Mouse (Mus musculus) embryonic facial prominence, embryonic 11.5 days (tissue): ENCODE measurements around the gene Cryaa. TPM values are rescaled to one million over a fixed set of nuclear protein-coding genes. Genes with fewer than 3 reads are reported as not detected.

Experiments used
- ATAC-seq: fragments of 200-750 bp; cut with Nextera tagmentation; replicated peaks from 2 replicates; pipeline ENCODE4 v1.8.0; 2017; ENCODE audit warnings: low read depth; ENCODE audit not compliant: insufficient number of reproducible peaks, low FRiP score, low TSS enrichment
- DNase-seq: peaks from one replicate; pipeline ENCODE4 v3.0.0-alpha.2; 2015; ENCODE audit warnings: low spot score
- H3K27ac ChIP-seq: fragments of 300-500 bp; sonication (generic); replicated peaks from 2 replicates; pipeline ENCODE4 v1.5.1; 2014; ENCODE audit warnings: mild to moderate bottlenecking, low read depth, low read length, control low read depth
- H3K27me3 ChIP-seq: fragments of 300-500 bp; sonication (generic); 2 replicates; pipeline ENCODE4 v1.6.1; 2014; ENCODE audit warnings: mild to moderate bottlenecking, low read length, moderate library complexity, mixed read lengths; ENCODE audit not compliant: control insufficient read depth, insufficient read depth
- H3K36me3 ChIP-seq: fragments of 300-500 bp; sonication (generic); replicated peaks from 2 replicates; pipeline ENCODE4 v1.6.1; 2014; ENCODE audit warnings: low read depth, mild to moderate bottlenecking, low read length, moderate library complexity, mixed read lengths; ENCODE audit not compliant: control insufficient read depth, insufficient read depth
- H3K4me1 ChIP-seq: fragments of 300-500 bp; sonication (generic); 2 replicates; pipeline ENCODE4 v1.6.1; 2014; ENCODE audit warnings: low read length, mixed read lengths; ENCODE audit not compliant: control insufficient read depth, insufficient read depth
- H3K4me2 ChIP-seq: fragments of 300-500 bp; sonication (generic); 2 replicates; pipeline ENCODE4 v1.6.1; 2014; ENCODE audit warnings: low read depth, mild to moderate bottlenecking, control low read depth, low read length, moderate library complexity
- H3K4me3 ChIP-seq: fragments of 300-500 bp; sonication (generic); 2 replicates; pipeline ENCODE4 v1.5.1; 2014; ENCODE audit warnings: low read depth, low read length, control low read depth
- H3K9ac ChIP-seq: fragments of 300-500 bp; sonication (generic); replicated peaks from 2 replicates; pipeline ENCODE4 v1.6.1; 2014; ENCODE audit warnings: mild to moderate bottlenecking, control low read depth, low read length
- H3K9me3 ChIP-seq: fragments of 300-500 bp; sonication (generic); replicated peaks from 2 replicates; pipeline ENCODE4 v1.6.1; 2016; ENCODE audit warnings: mild to moderate bottlenecking, low read length, inconsistent platforms, mixed read lengths; ENCODE audit not compliant: control insufficient read depth
- WGBS: fragments of 180-500 bp; shearing (Covaris S2); extraction: QIAGEN DNeasy Blood & Tissue Kit; methylation state at CpG from one replicate; pipeline ENCODE4 v1.1.7; 2014; 5-methylcytosine and 5-hydroxymethylcytosine counted together
- polyA plus RNA-seq: library from polyadenylated mRNA; unstranded; fragments of >200 nt; fragmentation: Nextera tagmentation; extraction: Ambion mirVana; gene quantifications from 2 replicates; pipeline ENCODE4 v1.2.1, GENCODE M21; 2014

The Cryaa gene
- polyA plus RNA-seq, 1 experiment from 2014 or later = 20.9 TPM

DNA sequence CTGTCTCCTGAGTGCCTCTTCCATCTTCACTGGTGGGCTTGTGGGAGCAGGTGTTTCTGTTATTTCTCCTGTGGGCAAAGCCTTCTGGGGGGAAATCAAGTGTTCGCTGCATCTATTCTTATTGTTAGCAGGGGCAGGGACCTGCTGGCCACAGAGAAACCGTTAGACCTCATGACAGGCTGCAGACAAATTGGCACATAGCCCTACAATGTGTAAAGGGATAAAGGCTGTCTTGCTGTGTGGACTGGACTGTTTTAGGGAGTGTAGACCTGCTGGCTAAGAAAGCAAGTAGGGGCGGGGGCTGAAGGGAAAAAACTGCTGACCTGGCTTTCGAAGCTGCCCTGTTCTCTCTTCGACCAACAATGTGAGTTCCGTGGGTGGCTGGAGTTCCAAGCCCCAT, 44.0 kb downstream of the Cryaa start:
- H3K27ac ChIP-seq = no peak overlapping the region
- H3K4me1 ChIP-seq = no peaks in the 10 kb centered on the region; the same call in 1 of the 2 replicates
- H3K9me3 ChIP-seq = no peaks in the 10 kb centered on the region
- no peaks in the 10 kb centered on the region for H3K36me3 ChIP-seq
- no peak overlapping the region for H3K4me2 ChIP-seq
- DNase-seq (no peak), ATAC-seq (no peak)
- 88% methylated on average over 6 of the region's 6 CpGs for whole genome bisulfite sequencing
- no peak overlapping the region for H3K9ac ChIP-seq
- no peaks in the 10 kb centered on the region for H3K27me3 ChIP-seq
- H3K4me3 ChIP-seq = no peak overlapping the region

DNA sequence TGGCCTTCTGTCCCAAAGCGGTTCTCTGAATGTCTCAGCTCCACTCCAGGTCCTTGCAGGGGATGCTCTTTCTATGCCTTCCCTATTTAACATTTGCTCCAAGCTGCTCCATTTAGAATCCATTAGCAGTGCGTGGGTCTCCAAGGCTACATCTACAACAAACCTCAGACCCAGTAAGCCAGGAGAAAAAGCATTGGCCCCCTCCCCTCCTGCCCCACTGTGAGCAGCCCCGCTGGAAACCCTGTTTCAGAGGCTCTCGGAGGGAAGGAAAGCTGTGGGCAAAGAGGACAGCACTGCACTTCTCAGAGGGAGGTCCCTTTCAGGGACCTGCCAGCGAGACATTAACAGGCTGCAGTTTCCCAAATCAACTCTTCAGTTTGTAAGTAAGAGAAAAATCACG, 47.8 kb downstream of the Cryaa start:
- no peaks in the 10 kb centered on the region for H3K27me3 ChIP-seq
- no peaks in the 10 kb centered on the region; the same call in 1 of the 2 replicates for H3K4me1 ChIP-seq
- H3K27ac ChIP-seq = no peak overlapping the region
- no peak overlapping the region for H3K4me2 ChIP-seq
- WGBS = 20% methylated on average over 6 of the region's 6 CpGs
- no peak overlapping the region for H3K9ac ChIP-seq
- H3K36me3 ChIP-seq = no peaks in the 10 kb centered on the region
- DNase-seq (no peak), ATAC-seq (no peak)
- H3K9me3 ChIP-seq = no peaks in the 10 kb centered on the region
- H3K4me3 ChIP-seq = no peak overlapping the region

DNA sequence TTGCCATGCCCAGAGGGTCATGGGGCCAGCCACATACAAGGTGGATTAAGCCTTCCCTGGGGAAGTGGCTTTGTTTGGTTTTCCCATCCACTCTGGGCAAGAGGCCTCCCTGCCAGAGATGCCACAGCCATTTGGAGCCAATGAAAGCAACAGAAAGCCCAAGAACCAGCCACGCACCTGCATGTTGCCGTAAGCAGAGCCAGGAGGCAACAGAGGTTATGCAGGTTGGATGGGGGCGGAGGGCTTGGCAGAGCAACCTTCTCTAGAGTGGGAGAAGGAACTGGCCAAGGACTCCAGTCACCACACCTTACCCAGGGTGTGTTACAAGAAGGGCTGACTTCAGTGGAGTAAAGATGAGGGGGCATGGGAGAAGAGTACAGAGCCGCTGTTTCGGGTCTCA, 48.6 kb downstream of the Cryaa start:
- no peak for ATAC-seq
- 93% methylated on average over 5 of the region's 5 CpGs for WGBS
- H3K4me3 ChIP-seq = no peak overlapping the region
- H3K4me2 ChIP-seq = no peak overlapping the region
- DNase-seq = no peak
- H3K4me1 ChIP-seq = no peaks in the 10 kb centered on the region; the same call in 1 of the 2 replicates
- H3K36me3 ChIP-seq = no peaks in the 10 kb centered on the region
- H3K9ac ChIP-seq = no peak overlapping the region
- no peak overlapping the region for H3K27ac ChIP-seq
- no peaks in the 10 kb centered on the region for H3K27me3 ChIP-seq
- H3K9me3 ChIP-seq = no peaks in the 10 kb centered on the region

DNA sequence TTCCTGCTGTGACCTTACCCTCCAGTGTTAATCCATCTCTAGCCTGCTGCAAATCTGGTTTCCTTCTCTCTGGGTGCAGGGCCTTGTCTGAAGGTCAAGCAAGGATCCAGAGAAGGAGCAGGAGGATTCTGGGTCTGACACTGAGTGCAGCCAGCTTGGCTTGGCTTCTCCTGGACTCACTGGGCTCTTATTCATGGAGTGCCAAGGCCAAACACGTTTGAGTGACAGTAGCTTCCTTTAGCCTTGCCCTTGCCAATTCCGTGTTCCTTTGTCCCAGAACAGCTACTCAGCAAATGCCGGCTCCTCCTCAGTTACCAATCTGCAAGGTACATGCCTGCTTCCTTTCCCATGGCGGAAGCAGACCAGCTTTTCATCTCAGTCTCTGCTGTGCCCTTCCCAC, 49.6 kb downstream of the Cryaa start:
- DNase-seq (no peak), ATAC-seq (no peak)
- no peak overlapping the region for H3K27ac ChIP-seq
- H3K9me3 ChIP-seq = no peaks in the 10 kb centered on the region
- no peaks in the 10 kb centered on the region for H3K36me3 ChIP-seq
- no peaks in the 10 kb centered on the region; the same call in 1 of the 2 replicates for H3K4me1 ChIP-seq
- no peak overlapping the region for H3K4me2 ChIP-seq
- H3K27me3 ChIP-seq = no peaks in the 10 kb centered on the region
- H3K4me3 ChIP-seq = no peak overlapping the region
- 71% methylated on average over 4 of the region's 4 CpGs for WGBS
- H3K9ac ChIP-seq = no peak overlapping the region

DNA sequence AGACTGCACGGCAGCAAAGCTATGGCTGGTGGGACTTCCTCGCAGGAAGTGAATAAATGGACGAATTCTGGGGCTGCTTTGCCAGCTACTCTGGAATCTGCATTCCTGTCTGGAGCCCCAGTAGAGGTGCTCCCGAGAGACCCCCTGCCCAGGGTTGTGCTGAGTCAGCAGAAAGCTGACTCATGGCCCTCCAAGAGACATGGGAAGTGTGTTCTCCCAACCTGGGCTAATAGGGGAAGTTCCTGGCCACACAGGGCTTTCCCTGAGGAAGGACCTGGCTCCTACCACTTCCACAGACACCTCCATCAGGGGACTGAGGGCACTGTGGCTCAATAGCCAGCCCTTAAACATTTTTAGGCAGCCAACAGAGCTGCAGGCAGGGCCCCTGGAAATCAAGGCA, 50.4 kb downstream of the Cryaa start:
- no peak for ATAC-seq
- H3K27ac ChIP-seq = no peak overlapping the region
- WGBS = 57% methylated on average over 4 of the region's 4 CpGs

DNA sequence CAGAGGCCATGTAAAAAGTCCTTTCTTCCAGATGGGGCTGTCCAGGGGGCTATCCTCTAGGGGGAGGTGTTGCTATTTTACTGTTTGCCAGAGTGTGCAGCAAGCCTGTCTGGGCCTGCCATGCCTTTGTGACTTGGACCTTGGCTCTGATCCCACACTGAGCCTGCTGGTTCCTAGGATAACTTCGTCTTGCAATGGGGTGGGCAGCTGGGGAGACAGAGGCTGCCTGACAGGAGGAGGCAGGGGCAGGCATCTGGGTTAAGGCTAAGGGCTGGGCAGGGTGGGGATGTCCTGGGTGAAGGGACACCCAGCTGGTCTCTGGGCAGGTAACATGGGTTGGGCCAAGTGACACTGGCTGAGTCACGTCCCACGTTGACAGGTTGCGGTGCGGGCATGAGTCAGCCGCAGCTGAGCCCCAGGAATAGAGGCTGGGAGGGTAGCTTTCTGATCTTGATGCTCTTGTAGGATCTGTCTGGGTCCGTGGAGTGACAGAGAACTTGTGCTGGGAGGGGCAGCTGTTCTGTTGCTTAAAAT, 51.4 kb downstream of the Cryaa start:
- H3K27ac ChIP-seq = no peak overlapping the region
- ATAC-seq = no peak
- 70% methylated on average over 7 of the region's 7 CpGs for WGBS
- H3K9ac ChIP-seq = no peak overlapping the region
- peak; percentile 54 for DNase-seq
- no peaks in the 10 kb centered on the region for H3K9me3 ChIP-seq
- H3K27me3 ChIP-seq = no peaks in the 10 kb centered on the region
- no peak overlapping the region for H3K4me3 ChIP-seq
- H3K4me2 ChIP-seq = no peak overlapping the region
- H3K36me3 ChIP-seq = no peaks in the 10 kb centered on the region
- H3K4me1 ChIP-seq = no peaks in the 10 kb centered on the region; the same call in 1 of the 2 replicates

More for the DNA sequence above, 50.4 kb downstream of the Cryaa start:
- no peak for DNase-seq
- Histone ChIP-seq H3K36me3 (no peaks in the 10 kb centered on the region), H3K4me3 (no peak overlapping the region), H3K4me2 (no peak overlapping the region), H3K4me1 (no peaks in the 10 kb centered on the region; the same call in 1 of the 2 replicates), H3K9ac (no peak overlapping the region), H3K9me3 (no peaks in the 10 kb centered on the region), H3K27me3 (no peaks in the 10 kb centered on the region)

DNA sequence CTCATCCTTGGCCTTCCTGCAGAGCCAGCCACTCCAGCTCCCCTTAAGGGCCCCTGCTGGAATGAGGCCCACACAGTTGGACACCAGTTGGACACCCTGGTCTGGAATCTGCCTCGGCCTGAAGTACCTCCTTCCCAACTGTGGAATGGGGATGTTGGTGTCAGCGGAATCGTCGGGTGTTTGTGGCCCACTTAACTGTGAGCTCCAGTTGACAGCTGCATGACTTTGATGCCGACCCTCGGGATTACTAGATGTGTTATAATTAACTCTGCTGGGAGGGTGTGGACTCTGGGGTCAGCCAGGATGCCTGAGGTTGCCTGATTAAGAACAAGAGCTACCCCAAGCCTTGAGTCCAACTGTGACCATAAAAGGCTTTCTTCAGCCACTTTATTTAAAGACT, 53.4 kb downstream of the Cryaa start:
- Histone ChIP-seq H3K4me3 (no peak overlapping the region), H3K27me3 (no peaks in the 10 kb centered on the region), H3K9ac (no peak overlapping the region), H3K4me2 (no peak overlapping the region), H3K4me1 (no peaks in the 10 kb centered on the region), H3K9me3 (no peaks in the 10 kb centered on the region), H3K27ac (no peak overlapping the region), H3K36me3 (no peaks in the 10 kb centered on the region)
- 40% methylated on average over 6 of the region's 6 CpGs for WGBS
- no peak for ATAC-seq
- DNase-seq = no peak
